ENCODE assay signal across 13 mouse cellular contexts in genomic region chr2:124524167-124524566, GRCm38 (mm10).
DNase-seq lines count a peak whose midpoint lies in the region; TF ChIP-seq lines count a peak whose summit lies in the region.
"Had no signal": no experiment of that assay in that cellular context is flagged by ENCODE, and none has a peak within 500 bp of the region (broad histone marks: within the 10 kb centered on the region; RNA-seq: fewer than 3 reads in every experiment).

No protein-coding gene starts in this region.

- no peak overlapping the region for H3K27ac ChIP-seq in heart, embryonic 10.5 days

- no peaks in the 10 kb centered on the region for H3K4me1 ChIP-seq in heart, embryonic 10.5 days
- no peaks in the 10 kb centered on the region for H3K4me1 ChIP-seq in lung, adult 2 months (ENCODE audit: control insufficient read depth, insufficient read depth, low read length)

- WGBS in heart, embryonic 10.5 days = 86% methylated on average over 3 of the region's 3 CpGs
- WGBS in lung, adult 2 months = 69% methylated on average over 3 of the region's 3 CpGs

- no peaks in the 10 kb centered on the region for H3K9me3 ChIP-seq in heart, embryonic 10.5 days

- H3K4me3 ChIP-seq in heart, embryonic 10.5 days = no peak overlapping the region
- H3K4me3 ChIP-seq in lung, adult 2 months (replicated peaks; ENCODE audit: extremely low read depth, low read depth, low read length) = no peak overlapping the region

- peak; percentile 30 to 44 for DNase-seq in heart, adult 18-20 months
- DNase-seq in heart, embryonic 10.5 days (ENCODE audit: low spot score) = no peak
- peak; percentile 8 to 53 for DNase-seq in lung, postnatal 4 days
- no peak for DNase-seq in lung, adult 2 months
- peak; percentile 19 to 20 for DNase-seq in heart, adult 9 months (ENCODE audit: low spot score in 2 of 2)
- peak; percentile 39 to 43 for DNase-seq in layer of hippocampus, postnatal 25 days (ENCODE audit: extremely low spot score in 1 of 2, low spot score in 1 of 2)
- no peak for DNase-seq in Muller cell, postnatal 12 days (ENCODE audit: inconsistent ontology term)
- DNase-seq in urinary bladder, postnatal 10 days (ENCODE audit: low spot score) = no peak
- DNase-seq: adrenal gland, postnatal 25 days; cerebellum, adult 11-12 months; liver; thymus, adult 2 months had no signal

- H3K36me3 ChIP-seq in heart, embryonic 10.5 days = no peaks in the 10 kb centered on the region

- no peak for TF ChIP-seq CTCF in lung, adult 2 months (IDR thresholded peaks at IDR 0.05; ENCODE audit: insufficient read depth, low read length)

- no peaks in the 10 kb centered on the region for H3K27me3 ChIP-seq in heart, embryonic 10.5 days (ENCODE audit: insufficient read depth, poor library complexity, severe bottlenecking)
- H3K27me3 ChIP-seq: CH12.LX had no signal

- no peak for TF ChIP-seq POLR2A in lung, adult 2 months (IDR thresholded peaks at IDR 0.05; ENCODE audit: borderline replicate concordance, extremely low read depth, low read depth, low read length)

Comparison
In these comparisons a context has a peak if more than half of its experiments do, and no peak if none do; other contexts are left out.
1. DNase-seq: peak in heart, adult 18-20 months (2 of 2), lung, postnatal 4 days (2 of 2), heart, adult 9 months (2 of 2) and layer of hippocampus, postnatal 25 days (2 of 2); none in heart, embryonic 10.5 days (single experiment), lung, adult 2 months (single experiment), Muller cell, postnatal 12 days (single experiment) and urinary bladder, postnatal 10 days (single experiment).